Mouse (Mus musculus): ENCODE data around the gene Tulp4.

DNA sequence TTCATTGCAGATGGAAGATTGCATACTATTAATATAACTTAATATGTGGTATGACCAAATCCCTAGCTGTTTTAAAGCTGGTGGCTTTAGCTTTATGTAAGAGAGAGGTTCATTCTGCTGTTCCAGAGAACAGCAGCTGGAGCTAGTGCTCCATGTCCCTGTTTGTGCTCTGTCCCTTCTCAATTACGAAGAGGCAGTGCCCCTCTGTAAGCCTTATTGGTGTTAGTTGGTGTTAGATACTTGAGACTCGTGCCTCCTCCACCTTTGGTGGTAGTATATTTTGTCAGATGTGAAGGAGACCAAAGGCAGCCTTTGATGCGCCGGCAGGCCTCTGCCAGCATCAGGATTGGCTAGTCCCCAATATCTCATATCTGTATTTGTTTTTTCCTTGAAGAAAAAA lies 92.9 kb downstream of the Tulp4 start:
- no peak for TF ChIP-seq CTCF (IDR thresholded peaks at IDR 0.05; ENCODE audit: low read depth)
- no peak for TF ChIP-seq EP300 (IDR thresholded peaks at IDR 0.05; ENCODE audit: low read depth)

Measured in liver, postnatal 0 days (tissue).